Mouse (Mus musculus): ENCODE data around the gene Fam216a. TPM values are rescaled to one million over a fixed set of nuclear protein-coding genes. Genes with fewer than 3 reads are reported as not detected.
A peak's percentile ranks its signal among the peaks of the same experiment; 100 is the strongest.
"Not testable (repeated sequence)": the region's sequence is repeated elsewhere in the genome, so short reads cannot be mapped to it uniquely, and the experiment has no call there.

Fam216a gene
- total RNA-seq, 2 experiments from 2014 or later, result 74.6 to 84.3 TPM

- peak; percentile 77 to 88 for DNase-seq (ENCODE audit: low spot score in 2 of 2)
These were observed 47.3 kb downstream of the Fam216a start for GRCm38 (mm10) chr5:122324608-122325431.

- DNase-seq (ENCODE audit: low spot score in 2 of 2), result no peak
These were observed 48.6 kb downstream of the Fam216a start for GRCm38 (mm10) chr5:122323523-122323922.

GRCm38 (mm10) chr5:122320205-122320781, 51.9 kb downstream of the Fam216a start:
- DNase-seq (ENCODE audit: low spot score in 2 of 2), result no peak

- peak in 1 of 2 experiments; percentile 59 for DNase-seq (ENCODE audit: low spot score in 2 of 2)
These were observed 52.5 kb downstream of the Fam216a start for GRCm38 (mm10) chr5:122319474-122320204.

- not testable (repeated sequence) for DNase-seq (ENCODE audit: low spot score in 2 of 2)
These were observed 53.2 kb downstream of the Fam216a start for GRCm38 (mm10) chr5:122318976-122319375.

- DNase-seq (ENCODE audit: low spot score in 2 of 2), result no peak
These were observed 54.1 kb downstream of the Fam216a start for GRCm38 (mm10) chr5:122318100-122318499.

GRCm38 (mm10) chr5:122317329-122318045, 54.7 kb downstream of the Fam216a start:
- DNase-seq (ENCODE audit: low spot score in 2 of 2), result no peak

GRCm38 (mm10) chr5:122314966-122315667, 57.0 kb downstream of the Fam216a start:
- DNase-seq (ENCODE audit: low spot score in 2 of 2), result peak; percentile 79 to 93

Other genes starting within 250 kb of the Fam216a start
- 1 to 10 TPM in 1 of 2 experiments, under 1 TPM in 1; 0.68 to 1.0 TPM for gene Ccdc63, start 231.5 kb downstream of the Fam216a start, total RNA-seq (2021)
- 100 to 1,000 TPM; 189 to 219 TPM for gene Ppp1cc, start 214.1 kb downstream of the Fam216a start, total RNA-seq (2021)
- gene Hvcn1, start 165.6 kb downstream of the Fam216a start, total RNA-seq (2021), result 1 to 10 TPM; 2.4 to 3.1 TPM
- gene Tctn1, start 107.9 kb downstream of the Fam216a start, total RNA-seq (2021), result 10 to 100 TPM; 10.9 to 12.0 TPM
- 10 to 100 TPM; 44.9 to 47.9 TPM for gene Pptc7, start 88.0 kb downstream of the Fam216a start, total RNA-seq (2021)
- 1 to 10 TPM; 3.7 to 3.9 TPM for gene Rad9b, start 18.1 kb downstream of the Fam216a start, total RNA-seq (2021)
- 100 to 1,000 TPM; 163 to 183 TPM for gene Vps29, start 18.0 kb downstream of the Fam216a start, total RNA-seq (2021)
- gene Gpn3, start 488 bp downstream of the Fam216a start, total RNA-seq (2021), result 10 to 100 TPM; 26.1 to 30.9 TPM
- 100 to 1,000 TPM; 255 to 271 TPM for gene Arpc3, start 19.5 kb upstream of the Fam216a start, total RNA-seq (2021)
- 10 to 100 TPM; 30.6 to 34.9 TPM for gene Anapc7, start 49.3 kb upstream of the Fam216a start, total RNA-seq (2021)
- gene Atp2a2, start 129.9 kb upstream of the Fam216a start, total RNA-seq (2021), result 100 to 1,000 TPM; 601 to 621 TPM
- gene Ift81, start 242.2 kb upstream of the Fam216a start, total RNA-seq (2021), result 10 to 100 TPM; 40.9 to 46.9 TPM

All from layer of hippocampus, adult 18-20 months (tissue).